Mouse (Mus musculus): Measurements from ENCODE around the gene Strap. TPM values are rescaled to one million over a fixed set of nuclear protein-coding genes. Genes with fewer than 3 reads are reported as not detected.

The Strap gene
- polyA plus RNA-seq, 1 experiment from 2014 or later, result 139 TPM

DNA sequence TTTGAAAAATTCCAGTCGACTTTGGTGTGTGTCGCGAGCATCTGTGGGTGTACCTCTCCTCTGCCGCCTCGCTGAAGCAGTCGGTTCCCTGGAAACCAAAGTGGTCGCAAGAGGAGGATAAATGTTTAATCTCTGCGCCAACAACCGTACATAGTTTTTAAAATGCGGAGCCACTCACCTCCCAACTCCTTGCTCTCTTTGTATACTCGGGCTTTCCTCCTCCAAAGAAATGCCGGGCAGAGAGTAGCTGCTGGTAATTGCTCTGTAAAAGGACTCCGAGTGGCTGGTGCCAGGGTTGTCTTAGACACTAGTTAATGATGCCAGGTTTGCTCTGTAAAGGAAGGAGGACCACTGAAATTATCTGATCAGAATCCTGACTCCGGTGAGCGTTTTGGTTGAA, 26.1 kb downstream of the Strap start:
- no peaks in the 10 kb centered on the region for H3K36me3 ChIP-seq
- no peak overlapping the region for H3K27ac ChIP-seq
- no peaks in the 10 kb centered on the region for H3K27me3 ChIP-seq (replicated peaks)
- no peak overlapping the region for H3K4me3 ChIP-seq (replicated peaks)
- no peak for ATAC-seq (ENCODE audit: insufficient read depth, low FRiP score, low read depth)
- H3K4me2 ChIP-seq, result no peak overlapping the region
- H3K9ac ChIP-seq, result no peak overlapping the region
- 0 out of 2 replicates have a peak, but pooled peaks cover 6% of the 10 kb centered on the region for H3K4me1 ChIP-seq
- WGBS, result 74% methylated on average over 15 of the region's 15 CpGs
- H3K9me3 ChIP-seq, result no peaks in the 10 kb centered on the region

DNA sequence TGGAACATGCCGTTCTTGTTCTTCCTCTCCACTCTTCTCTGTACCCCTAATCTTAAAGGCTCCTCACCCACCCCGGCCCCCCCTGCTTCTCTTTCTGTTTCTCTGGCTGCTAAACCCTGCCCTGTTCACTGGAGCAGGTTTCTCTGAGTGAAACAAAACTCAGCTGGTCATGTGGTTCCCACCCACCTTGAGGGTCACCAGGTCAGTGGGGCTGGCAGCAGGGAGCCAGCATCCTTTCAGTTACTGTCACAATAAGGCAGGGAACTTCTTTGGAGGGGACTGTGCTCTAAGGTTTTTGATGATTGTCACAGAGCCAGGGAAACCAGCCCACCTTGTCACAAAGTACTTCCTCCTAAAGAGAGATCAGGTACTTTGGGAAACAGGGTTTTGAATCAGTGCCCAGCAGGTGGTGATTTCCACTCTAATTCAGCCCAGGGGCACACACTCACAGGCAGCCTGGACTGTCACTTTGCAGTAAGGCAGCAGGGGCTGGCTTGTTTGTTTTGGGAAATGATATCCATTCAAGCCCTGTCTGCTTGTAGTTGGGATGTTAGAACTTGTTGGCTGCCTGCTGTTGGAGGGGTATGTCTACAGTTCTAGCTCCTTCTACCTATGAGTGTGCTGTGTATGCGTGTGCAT, 29.8 kb downstream of the Strap start:
- H3K27me3 ChIP-seq (replicated peaks), result no peaks in the 10 kb centered on the region
- H3K27ac ChIP-seq, result no peak overlapping the region
- H3K36me3 ChIP-seq, result no peaks in the 10 kb centered on the region
- WGBS, result 59% methylated on average over 3 of the region's 3 CpGs
- no peaks in the 10 kb centered on the region for H3K9me3 ChIP-seq
- H3K4me1 ChIP-seq, result 0 out of 2 replicates have a peak, but pooled peaks cover 4% of the 10 kb centered on the region
- H3K4me3 ChIP-seq (replicated peaks), result no peak overlapping the region
- no peak for ATAC-seq (ENCODE audit: insufficient read depth, low FRiP score, low read depth)
- H3K9ac ChIP-seq, result no peak overlapping the region
- no peak overlapping the region for H3K4me2 ChIP-seq

DNA sequence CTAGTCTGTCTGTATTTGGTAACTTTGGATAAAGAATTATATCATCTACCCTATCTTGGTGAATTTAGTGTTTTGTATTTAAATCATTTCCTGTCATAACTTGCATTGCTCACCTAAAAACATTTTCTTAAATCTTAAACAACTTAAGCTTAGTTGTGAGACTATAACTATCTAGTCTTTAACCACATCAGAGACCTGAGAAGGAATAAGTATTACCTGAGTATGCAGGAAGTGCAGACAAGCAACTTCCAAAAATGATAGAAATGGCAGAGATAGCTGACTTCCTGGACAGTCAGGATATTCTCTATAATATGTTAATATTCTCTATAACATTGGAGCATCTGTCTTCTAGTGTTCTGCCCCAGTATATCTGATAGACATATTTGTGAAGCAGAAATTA, 31.3 kb downstream of the Strap start:
- H3K27ac ChIP-seq, result no peak overlapping the region
- H3K4me2 ChIP-seq, result no peak overlapping the region
- no peaks in the 10 kb centered on the region for H3K9me3 ChIP-seq
- H3K36me3 ChIP-seq, result no peaks in the 10 kb centered on the region
- H3K4me1 ChIP-seq, result no peaks in the 10 kb centered on the region
- no peak for ATAC-seq (ENCODE audit: insufficient read depth, low FRiP score, low read depth)
- no peak overlapping the region for H3K4me3 ChIP-seq (replicated peaks)
- no peaks in the 10 kb centered on the region for H3K27me3 ChIP-seq (replicated peaks)
- H3K9ac ChIP-seq, result no peak overlapping the region

DNA sequence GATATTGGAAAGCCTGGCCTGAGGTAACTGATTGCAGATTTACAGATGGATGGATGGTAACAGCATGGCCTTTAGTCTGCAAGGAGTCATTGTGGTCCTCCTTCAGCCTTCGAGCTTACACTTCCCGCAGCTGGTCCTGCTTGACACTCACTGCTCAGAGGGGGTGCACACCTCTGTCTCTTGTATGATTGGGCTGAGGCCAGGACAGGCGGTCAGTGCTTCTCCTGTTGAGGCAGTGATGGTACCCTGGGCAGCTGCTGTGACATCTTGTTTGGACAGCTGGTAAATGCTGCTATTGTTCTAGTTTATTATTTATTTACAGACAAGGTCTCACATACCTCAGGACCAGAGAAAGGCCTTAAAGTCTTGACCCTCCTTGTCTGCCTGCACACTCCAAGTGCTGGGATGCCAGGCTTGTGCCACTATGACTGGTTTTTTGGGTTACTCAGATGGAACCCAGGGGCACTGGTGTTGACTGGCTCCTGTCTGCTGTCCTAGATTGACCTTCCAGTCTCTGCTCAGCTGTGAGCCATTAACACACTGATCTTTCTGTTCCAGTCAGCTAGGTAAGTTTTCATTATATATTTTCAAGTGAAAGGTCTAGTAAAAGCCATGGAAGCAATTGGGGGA, 36.9 kb downstream of the Strap start:
- H3K4me2 ChIP-seq, result no peak overlapping the region
- no peaks in the 10 kb centered on the region for H3K4me1 ChIP-seq
- H3K27ac ChIP-seq, result no peak overlapping the region
- H3K9me3 ChIP-seq, result no peaks in the 10 kb centered on the region
- ATAC-seq (ENCODE audit: insufficient read depth, low FRiP score, low read depth), result no peak
- H3K27me3 ChIP-seq (replicated peaks), result no peaks in the 10 kb centered on the region
- no peak overlapping the region for H3K4me3 ChIP-seq (replicated peaks)
- no peak overlapping the region for H3K9ac ChIP-seq
- WGBS, result 63% methylated on average over 3 of the region's 3 CpGs
- no peaks in the 10 kb centered on the region for H3K36me3 ChIP-seq

DNA sequence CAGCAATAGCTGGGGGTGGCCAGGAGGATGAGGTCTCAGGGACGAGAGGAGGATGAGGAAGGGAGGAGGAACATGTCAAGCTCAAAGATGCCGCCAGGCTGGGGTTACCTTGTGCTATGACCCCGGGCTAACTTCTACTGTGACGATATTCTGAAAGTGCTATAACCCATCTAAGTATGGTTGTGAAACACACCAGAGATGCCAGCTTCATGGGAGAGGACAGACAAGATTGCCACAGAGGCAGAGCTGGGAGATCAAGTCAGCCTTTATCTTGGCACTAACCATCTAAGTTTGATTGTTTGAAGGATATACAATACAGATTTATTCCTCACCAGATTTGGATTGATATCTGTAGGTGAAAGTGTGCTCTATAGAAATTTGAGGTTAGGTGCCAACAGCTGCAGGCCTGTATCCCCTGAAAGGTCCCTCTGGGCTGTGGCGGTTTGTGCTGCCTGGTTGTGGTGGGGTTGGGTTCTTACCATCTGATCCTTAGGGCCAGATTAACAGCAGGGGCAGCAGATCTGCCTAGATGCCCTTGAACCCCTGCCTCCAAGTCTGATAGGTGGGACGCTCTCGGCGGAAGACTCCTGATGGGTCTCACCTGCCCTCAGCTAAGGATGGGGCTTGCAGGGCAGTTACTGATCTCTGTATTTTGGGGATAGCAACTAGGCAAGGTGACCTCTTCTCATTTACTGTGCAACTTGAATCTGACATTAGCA, 38.2 kb downstream of the Strap start:
- Histone ChIP-seq H3K9me3 (no peaks in the 10 kb centered on the region), H3K36me3 (no peaks in the 10 kb centered on the region), H3K9ac (no peak overlapping the region), H3K4me1 (no peaks in the 10 kb centered on the region), H3K27me3 (replicated peaks) (no peaks in the 10 kb centered on the region), H3K4me3 (replicated peaks) (no peak overlapping the region), H3K4me2 (no peak overlapping the region), H3K27ac (no peak overlapping the region)
- no peak for ATAC-seq (ENCODE audit: insufficient read depth, low FRiP score, low read depth)
- WGBS, result 88% methylated on average over 8 of the region's 8 CpGs

DNA sequence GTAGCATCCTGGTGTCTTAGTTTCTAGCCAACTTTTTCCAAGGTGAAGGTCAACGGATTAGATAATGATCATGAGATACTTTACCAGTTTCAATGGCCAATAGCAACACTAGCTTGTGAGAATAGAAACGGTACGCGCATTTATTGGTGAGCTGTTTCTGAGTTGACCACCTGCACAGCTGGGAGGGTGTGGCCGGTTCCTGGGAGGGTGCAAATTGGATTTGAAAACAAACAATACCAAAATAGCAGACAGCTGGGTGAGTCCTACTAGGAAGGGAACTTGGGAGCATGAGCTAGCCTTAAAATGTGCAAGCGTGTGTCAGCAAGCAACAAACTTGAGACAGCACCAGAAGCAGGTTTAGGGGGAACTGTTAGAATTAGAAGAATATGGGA, 38.8 kb downstream of the Strap start:
- no peaks in the 10 kb centered on the region for H3K4me1 ChIP-seq
- WGBS, result 80% methylated on average over 6 of the region's 6 CpGs
- H3K27me3 ChIP-seq (replicated peaks), result no peaks in the 10 kb centered on the region
- no peaks in the 10 kb centered on the region for H3K36me3 ChIP-seq
- no peak overlapping the region for H3K4me3 ChIP-seq (replicated peaks)
- no peak overlapping the region for H3K27ac ChIP-seq
- no peak overlapping the region for H3K4me2 ChIP-seq
- no peak for ATAC-seq (ENCODE audit: insufficient read depth, low FRiP score, low read depth)
- H3K9me3 ChIP-seq, result no peaks in the 10 kb centered on the region
- H3K9ac ChIP-seq, result no peak overlapping the region

DNA sequence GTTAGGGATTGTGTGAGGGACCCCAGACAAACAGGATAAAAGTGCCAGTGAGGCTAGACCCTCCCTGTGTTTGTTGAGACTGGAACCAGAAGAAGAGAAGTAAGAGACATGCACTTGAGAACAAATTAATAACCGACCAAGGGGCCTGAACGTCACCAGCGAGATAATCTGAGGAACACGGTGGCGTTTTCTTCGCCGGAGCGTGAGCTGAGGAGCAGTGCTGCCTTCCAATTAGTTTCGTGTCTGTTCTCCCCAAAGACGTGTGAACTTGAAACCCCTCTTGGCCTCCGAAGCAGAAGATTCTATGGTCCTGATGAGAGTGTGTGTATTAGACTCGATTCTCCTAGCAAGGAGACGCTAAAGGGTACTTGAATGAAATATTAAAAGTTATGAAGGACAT, 39.3 kb downstream of the Strap start:
- H3K9me3 ChIP-seq, result no peaks in the 10 kb centered on the region
- no peaks in the 10 kb centered on the region for H3K36me3 ChIP-seq
- H3K4me3 ChIP-seq (replicated peaks), result no peak overlapping the region
- no peaks in the 10 kb centered on the region for H3K4me1 ChIP-seq
- no peak overlapping the region for H3K4me2 ChIP-seq
- ATAC-seq (ENCODE audit: insufficient read depth, low FRiP score, low read depth), result no peak
- no peak overlapping the region for H3K9ac ChIP-seq
- WGBS, result 89% methylated on average over 13 of the region's 13 CpGs
- no peaks in the 10 kb centered on the region for H3K27me3 ChIP-seq (replicated peaks)
- no peak overlapping the region for H3K27ac ChIP-seq

DNA sequence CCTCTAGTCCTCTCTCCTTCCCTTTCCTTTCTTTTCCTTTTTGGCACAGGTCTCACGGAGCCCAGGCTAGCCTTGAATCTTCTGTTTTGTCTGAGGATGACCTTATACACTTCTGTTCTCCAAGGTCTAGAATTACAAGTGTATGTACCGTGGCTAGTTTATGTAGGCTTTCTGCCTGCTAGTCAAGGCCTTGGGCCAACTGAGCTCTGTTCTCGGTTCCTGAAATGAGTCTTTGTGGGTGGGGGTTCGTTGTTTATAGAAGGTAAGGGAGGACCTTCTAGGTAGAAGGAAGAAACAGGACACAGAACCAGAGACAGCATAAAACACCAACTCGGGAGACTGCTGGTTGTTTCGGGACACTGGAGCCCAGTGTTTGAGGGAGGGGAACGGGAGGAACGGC, 40.3 kb downstream of the Strap start:
- Histone ChIP-seq H3K9me3 (no peaks in the 10 kb centered on the region), H3K4me3 (replicated peaks) (no peak overlapping the region), H3K9ac (no peak overlapping the region), H3K36me3 (no peaks in the 10 kb centered on the region), H3K27me3 (replicated peaks) (no peaks in the 10 kb centered on the region), H3K27ac (no peak overlapping the region), H3K4me1 (no peaks in the 10 kb centered on the region), H3K4me2 (no peak overlapping the region)
- ATAC-seq (ENCODE audit: insufficient read depth, low FRiP score, low read depth), result no peak
- 87% methylated on average over 8 of the region's 8 CpGs for WGBS

DNA sequence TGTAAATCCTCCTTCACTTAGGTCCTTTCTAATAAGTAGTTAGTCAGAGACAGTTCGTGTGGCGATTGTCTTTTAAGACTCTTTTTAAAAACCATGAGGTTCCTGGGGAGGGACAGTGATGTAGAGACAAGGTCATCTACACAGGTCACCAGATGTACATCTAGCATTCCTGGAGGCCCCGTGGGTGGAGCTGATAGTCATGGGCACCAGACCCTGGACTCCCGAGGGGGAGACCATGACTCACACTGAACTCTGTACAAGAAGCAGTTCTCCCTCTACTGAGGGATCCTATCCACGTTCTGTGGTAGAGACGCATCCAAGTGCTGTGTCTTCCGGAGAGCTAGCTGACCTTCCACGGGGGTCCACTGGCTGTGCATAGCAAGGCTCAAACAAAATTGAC, 42.1 kb downstream of the Strap start:
- WGBS, result 62% methylated on average over 8 of the region's 8 CpGs
- Histone ChIP-seq H3K4me1 (no peaks in the 10 kb centered on the region), H3K36me3 (no peaks in the 10 kb centered on the region), H3K27ac (no peak overlapping the region), H3K9ac (no peak overlapping the region), H3K4me3 (replicated peaks) (no peak overlapping the region), H3K9me3 (no peaks in the 10 kb centered on the region), H3K4me2 (no peak overlapping the region), H3K27me3 (replicated peaks) (no peaks in the 10 kb centered on the region)
- no peak for ATAC-seq (ENCODE audit: insufficient read depth, low FRiP score, low read depth)

DNA sequence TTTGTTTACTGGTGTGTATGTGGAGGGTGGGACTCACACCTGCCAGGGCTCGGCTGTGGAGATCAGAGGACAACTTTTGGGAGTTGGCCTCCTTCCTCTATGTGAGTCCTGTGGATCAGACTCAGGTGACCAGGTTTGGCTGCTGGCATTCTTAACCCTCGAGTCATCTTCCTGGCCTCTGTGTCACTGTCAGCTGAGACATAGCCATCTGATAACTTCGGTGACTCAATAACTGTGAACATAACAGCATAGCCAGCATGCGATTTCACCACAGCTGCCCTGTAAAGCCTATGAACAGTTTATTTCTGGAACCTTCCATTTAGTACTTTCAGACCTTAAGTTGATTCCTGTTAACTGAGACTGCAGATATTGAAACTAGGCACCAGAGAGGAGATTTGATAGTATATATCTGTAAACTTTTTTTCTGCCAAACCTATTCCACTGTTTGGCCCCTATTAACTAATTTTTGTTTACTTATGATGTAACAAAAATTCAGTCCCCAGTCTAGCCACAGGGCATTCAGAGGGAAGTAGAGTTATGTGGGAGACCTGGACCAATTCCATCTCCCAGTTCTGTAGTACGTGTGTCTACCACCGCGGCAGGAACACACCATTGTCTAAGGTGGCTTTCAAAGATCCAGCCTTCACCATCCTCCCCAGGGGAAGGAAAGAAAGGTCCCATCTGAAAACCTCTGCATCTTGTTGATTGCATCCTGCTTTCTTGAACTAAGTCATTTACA, 49.2 kb downstream of the Strap start:
- Histone ChIP-seq H3K9ac (no peak overlapping the region), H3K9me3 (no peaks in the 10 kb centered on the region), H3K36me3 (no peaks in the 10 kb centered on the region), H3K4me3 (replicated peaks) (no peak overlapping the region), H3K27ac (no peak overlapping the region), H3K27me3 (replicated peaks) (no peaks in the 10 kb centered on the region), H3K4me2 (no peak overlapping the region), H3K4me1 (no peaks in the 10 kb centered on the region)
- ATAC-seq (ENCODE audit: insufficient read depth, low FRiP score, low read depth), result no peak
- 83% methylated on average over 7 of the region's 7 CpGs for WGBS

DNA sequence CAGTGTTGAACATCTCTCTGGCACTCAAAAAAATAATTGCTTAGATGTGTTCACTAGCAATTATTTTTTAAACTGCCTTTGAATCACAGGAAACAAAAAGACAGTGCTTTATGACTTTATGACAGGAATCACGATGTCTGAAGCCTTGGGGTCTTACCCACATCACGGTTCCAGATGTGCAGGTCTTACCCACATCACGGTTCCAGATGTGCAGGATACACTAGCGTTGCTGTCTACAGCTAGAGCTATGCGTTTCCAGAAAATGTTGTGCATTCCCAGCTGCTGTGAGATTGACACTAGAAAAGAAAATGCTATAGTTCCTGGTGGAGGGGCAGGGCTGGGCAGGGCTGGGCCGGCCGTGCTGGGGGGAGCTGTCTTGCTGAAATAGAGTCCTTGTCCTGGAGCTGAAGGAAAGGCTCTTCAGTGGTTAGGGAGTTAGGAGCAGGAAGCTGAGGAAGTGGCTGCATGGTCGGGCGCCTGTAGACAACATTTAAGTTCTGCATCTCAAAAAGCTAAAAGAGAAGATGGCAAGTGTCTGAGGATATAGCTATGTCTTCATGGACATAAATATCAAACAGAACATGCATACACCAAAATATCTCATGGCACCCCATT, 54.2 kb downstream of the Strap start:
- no peak overlapping the region for H3K27ac ChIP-seq
- ATAC-seq (ENCODE audit: insufficient read depth, low FRiP score, low read depth), result no peak
- WGBS, result 68% methylated on average over 9 of the region's 9 CpGs
- no peaks in the 10 kb centered on the region for H3K9me3 ChIP-seq
- no peak overlapping the region for H3K4me3 ChIP-seq (replicated peaks)
- no peaks in the 10 kb centered on the region for H3K36me3 ChIP-seq
- H3K9ac ChIP-seq, result no peak overlapping the region; the same call in 1 of the 2 replicates
- no peaks in the 10 kb centered on the region for H3K4me1 ChIP-seq
- H3K27me3 ChIP-seq (replicated peaks), result no peaks in the 10 kb centered on the region
- H3K4me2 ChIP-seq, result no peak overlapping the region
